Mouse (Mus musculus) kidney, postnatal 4 days (tissue): ENCODE results near the gene Tmem132b.
A peak's percentile ranks its signal among the peaks of the same experiment; 100 is the strongest.

Experiments
- DNase-seq, 2 experiments: peaks; one replicate each; pipeline ENCODE4 v3.0.0; 2021; ENCODE audit warnings: mixed read lengths in 2 of 2

The Tmem132b gene

DNA sequence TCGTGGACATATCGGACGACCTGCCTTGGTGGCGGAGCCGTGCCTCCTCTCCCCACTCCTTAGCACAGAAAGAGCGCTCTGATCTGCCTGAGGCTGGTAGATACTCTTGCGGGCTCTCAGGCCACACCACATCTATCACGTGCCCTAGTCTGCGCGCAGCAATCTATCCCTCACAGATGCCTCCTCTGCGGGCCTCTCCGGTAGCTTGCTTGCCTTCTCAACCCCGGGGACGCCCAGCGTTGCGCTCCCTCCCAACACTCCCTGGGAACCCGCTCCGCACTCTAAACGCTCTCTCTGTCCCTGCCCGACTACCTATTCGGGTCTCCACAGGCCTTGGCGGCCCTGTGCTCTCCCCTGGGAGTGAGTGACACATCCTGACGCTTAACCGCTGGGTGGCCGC lies at the start of gene Tmem132b:
Gene Tmem132b (plus strand): TSS at position 141 of the 400 bp plus-strand sequence.
- DNase-seq, result peak; percentile 12 to 23

DNA sequence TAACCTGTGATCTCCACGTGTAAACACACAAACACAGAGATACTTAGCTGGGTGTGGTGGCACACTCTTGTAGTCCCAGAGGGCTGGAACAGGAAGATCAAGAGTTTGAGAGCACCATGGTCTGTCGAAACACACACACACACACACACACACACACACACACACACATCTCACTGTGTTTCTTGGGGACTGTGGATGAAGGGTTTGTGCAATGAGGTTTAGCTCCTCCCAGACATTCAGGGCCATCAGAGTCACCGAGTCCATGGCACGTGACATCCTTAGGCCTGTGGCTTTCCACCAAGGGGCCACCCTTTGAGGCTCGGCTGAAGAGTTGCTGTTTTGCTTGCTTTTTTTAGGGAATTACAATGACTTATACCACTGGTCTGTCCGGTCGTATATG lies 49.1 kb upstream of the Tmem132b start:
- DNase-seq, result no peak

DNA sequence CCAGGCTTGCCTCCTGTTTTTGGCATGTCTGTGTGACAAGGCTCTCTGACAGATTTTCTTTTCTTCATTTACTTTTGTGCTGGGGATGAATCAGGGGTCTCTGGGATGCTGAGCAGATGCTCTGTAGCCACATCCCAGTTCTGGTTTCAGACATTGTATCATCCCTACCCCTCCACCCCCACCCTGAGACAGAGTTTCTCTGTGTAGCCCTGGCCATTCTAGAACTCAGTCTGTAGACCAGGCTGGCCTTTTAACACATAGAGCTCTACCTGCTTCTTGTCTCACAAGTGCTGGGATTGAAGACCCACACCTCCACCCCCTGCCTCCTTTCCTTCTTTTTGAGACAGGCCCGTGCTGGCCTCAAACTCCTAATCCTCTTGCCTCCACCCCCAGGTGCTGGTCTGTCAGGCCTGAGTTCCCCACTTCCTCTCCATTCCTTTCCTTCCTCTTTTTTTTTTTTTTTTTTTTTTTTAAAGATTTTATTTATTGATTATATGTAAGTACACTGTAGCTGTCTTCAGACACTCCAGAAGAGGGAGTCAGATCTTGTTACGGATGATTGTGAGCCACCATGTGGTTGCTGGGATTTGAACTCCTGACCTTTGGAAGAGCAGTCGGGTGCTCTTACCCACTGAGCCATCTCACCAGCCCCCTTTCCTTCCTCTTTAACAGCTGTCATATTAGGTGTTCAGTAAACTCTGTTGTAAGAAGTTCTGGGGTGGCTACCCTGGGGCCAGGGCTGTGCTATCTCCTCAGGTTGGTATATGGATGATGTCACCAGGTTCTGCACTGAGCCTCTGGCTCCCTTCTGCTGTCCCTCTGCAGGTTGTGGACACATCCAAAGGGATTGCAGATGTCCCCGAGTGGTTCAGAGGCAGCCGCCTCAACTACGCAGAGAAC lies 47.6 kb upstream of the Tmem132b start:
- no peak for DNase-seq

DNA sequence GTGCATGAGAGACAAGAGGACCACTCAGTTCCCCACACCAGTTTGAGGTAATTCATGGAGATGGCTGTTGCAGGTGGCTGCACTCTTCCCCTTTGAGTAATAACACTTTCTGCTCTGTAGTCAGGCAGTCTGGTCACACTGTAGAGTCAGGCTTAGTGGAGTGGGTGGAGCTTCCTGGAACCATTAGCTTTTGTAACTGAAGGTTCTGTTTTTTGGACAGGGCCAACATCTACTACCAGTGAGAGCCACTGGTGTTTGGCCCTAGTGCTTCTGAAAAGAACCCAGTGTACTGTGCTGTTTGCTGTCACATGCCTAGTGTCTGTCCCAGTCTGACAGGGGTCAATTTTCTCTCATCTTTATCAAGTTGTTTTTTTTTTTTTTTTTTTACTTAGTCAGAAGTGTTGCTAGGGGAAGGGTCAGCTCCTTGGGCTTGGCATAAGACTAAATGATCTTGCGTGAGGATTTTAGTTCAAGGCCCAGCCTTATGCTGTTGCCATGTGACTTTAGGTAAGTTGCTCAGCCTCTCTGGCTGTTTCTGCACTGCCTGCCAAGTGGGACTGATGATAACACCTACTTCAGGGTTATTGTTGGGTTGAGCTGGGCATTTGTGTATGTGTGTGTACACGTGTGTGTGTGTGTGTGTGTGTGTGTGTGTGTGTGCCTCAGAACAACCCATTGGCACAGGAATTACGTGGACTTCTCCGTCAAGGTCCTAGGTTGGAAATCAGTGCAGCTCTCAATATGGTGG lies 46.4 kb upstream of the Tmem132b start:
- DNase-seq, result no peak

DNA sequence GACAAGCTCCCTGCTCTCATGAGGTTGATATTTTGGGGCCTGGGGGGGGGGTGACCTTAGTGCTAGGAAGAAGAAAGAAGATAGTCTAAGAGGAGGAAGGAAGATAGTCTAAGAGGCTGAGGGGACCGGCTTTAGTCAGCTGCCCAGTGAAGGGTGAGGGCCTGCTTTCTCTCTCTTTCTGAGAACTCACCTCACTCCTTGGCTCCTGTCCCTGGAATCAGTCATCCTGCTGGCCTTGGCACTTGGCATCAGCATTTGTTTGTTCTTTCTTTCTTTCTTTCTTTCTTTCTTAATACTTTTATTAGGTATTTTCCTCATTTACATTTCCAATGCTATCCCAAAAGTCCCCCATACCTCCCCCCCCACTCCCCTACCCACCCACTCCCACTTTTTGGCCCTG lies 45.5 kb upstream of the Tmem132b start:
- DNase-seq, result no peak

DNA sequence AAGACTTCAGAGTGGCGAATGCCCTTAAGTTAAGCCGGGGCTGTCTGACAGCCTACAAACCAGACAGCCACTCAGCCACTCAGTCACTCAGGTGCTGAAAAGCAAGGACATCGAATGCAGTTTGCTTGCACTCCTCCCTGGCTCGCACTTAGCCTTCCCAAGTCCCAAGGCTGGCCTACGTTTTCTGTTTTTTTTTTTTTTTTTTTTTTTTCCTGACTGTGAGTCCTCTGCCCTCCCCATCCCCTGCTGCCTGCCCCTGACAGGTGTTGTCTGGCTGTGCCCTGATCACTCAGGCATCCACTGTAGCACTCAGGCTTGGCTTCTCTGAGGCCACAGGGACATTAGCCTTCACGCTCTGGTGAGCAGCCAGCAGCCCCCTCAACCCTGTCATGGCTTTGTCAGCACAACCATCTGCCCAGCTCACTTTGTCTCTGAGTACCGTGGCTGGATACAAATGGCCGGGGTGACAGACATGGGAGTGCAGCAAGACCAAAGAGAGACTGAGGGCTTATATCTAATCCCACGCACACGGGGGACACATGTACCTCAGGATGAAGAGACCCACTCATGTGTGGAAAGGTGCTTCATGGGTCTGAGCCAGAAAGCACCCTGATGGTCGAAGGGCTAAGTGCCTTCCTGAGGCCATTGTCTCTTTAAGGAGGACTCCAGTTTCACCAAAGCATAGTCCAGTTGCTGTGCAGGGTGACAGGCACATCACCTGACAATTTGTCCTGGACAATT lies 44.0 kb upstream of the Tmem132b start:
- DNase-seq, result peak; percentile 74 to 86

DNA sequence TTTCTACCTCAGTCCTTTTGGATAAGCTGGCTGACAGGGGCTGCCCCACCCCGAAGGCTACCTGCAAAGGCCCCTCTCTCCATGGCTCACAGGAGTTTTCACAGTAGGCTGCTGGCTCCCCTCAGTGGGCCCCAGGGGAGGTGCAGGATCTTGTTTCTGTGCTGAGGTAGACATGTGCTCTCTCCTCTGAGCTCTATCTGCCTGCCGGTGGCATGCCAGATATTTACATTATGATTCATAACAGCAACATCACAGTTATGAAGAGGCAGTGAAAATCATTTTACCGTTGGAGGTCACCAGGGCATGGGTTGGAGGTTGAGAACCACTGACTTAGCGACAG lies 43.5 kb upstream of the Tmem132b start:
- peak; percentile 53 to 73 for DNase-seq

DNA sequence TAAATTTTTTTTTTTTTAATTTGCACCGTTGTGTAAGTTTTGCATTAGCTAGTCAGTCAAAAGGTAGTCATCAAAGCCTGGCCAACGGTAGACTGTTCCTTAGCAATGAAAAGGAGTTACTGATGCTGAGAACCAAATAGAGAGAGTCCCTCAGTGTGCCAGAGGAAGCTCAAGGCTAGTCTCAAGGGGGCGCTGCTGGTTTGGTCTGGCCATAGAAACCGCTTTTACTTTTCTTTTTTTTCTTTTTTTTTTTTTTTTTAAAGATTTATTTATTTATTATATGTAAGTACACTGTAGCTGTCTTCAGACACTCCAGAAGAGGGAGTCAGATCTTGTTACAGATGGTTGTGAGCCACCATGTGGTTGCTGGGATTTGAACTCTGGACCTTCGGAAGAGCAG lies 42.6 kb upstream of the Tmem132b start:
- peak in 1 of 2 experiments; percentile 24 for DNase-seq

DNA sequence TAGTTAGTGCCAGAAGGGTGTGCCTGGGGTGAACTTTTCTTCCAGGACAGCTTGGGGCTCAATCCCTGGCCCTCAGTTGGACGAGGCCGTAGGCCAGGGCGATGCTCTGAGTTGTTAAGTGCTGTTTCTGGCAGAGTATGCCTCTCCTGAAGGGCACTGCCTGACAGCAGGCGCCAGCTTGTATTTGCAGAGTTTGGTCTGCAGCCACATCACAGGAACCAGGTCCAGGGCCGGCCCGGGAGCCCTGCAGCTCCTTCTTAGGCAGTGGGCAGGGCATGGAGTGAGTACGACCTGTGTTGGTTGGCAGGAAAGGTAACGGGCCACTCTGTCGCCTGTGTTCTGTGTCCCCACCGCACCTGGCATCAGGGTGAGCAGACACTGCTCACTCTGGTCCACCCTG lies 40.5 kb upstream of the Tmem132b start:
- no peak for DNase-seq

DNA sequence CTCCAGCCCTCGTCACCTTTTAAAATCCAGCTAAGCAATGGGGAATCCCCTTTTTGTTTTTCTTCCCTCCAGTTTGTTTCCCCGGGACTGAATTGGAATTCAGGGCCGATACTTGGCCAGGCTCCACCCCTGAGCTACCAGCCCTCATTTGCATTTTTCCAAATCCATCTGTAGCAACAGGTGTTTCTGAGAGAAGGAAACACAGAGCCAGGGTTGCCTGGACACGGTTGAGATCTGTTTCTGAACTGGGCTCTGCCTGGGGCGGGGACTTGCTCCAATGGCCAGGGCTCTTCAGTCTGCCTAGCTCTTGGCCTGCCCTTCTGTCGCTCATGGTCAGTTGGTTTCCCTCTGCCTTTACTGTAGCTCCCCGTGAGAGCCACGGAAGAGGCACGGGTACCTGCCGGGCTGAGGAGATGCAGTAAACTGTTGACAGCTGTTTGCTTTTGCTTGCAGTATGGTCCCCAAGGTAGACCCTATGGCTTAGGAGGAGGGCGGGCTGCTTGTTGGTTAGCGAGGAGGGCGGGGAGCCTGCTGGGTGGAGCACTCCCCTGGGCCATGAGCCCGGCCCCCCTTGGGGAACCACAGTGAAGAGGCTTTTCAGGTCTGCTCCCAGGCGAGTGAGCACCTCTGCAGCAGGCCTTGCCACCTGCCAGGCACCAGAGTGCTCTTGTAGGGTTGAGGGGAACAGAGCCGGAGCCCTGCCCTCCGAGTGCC lies 39.0 kb upstream of the Tmem132b start:
- no peak for DNase-seq

DNA sequence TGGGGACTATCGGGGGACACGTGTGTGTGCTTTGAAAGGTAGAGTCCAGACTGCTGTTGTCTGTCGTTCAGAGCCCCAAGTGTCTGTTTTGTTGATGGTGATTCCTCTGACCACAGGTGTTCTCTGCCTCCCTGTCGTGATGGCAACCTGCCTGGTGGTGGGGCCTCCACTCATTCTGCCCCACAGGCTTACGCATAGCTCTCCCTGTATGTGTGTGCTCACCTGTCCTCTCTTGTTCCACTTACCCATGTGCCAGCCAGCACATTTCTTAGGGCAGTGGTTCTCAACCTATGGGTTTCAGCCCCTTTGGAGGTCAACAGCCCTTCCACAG lies 38.5 kb upstream of the Tmem132b start:
- no peak for DNase-seq

DNA sequence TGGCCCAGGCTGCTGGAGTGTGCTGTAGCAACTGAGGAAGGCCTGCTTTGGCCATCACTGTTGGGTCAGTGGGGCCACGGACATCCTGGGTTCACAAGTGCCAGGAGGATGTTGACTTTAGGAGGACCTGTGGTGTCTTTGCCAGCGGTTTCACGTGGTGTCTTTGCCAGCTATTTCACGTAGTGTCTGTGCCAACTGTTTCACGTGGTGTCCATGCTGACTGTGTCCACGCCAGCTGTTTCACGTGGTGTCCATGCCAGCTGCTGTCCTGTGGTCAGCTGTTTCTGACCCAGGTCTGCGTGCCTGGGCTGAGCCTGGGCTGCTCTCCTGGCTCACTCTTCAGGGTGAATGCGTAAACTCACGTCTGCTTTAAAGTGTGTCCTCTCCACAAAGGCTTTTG lies 35.9 kb upstream of the Tmem132b start:
- DNase-seq, result no peak

DNA sequence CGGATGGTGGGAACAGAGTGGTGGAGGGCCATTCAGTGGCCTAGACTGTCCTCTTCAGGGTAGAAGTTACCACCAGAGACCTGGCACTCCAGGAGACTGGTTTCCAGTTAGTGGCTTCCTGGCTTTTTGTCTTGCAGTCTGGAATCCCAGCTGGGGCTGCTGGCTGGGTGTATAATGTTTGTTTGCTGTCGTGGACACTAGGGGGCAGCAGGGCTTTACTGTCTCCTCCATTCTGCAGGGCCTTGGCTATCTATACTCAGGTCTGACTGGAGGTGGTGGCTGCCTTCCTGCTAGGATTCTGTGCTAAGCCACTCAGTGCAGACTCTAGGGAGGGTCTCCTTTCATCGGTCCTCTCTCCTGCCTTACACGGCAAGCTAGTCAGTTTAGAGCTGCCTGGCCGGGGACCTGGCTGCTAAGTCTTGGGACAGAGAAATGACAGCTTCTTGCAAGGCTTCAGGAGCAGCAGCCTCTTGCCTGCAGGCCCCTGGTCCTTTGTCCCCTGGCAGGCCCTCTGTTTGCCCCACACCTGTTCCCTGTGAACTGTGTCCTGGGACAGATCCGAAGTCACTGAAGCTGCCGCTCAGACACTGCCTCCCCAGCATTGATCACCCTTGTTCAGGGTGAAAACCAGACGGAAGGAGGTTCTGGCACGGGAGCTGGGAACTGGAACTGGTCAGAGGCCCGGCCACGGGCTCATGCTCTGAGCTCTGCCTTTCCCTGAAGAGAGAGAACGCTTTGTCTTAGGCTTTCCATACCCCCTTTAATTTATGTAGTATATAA lies 33.6 kb upstream of the Tmem132b start:
- peak; percentile 78 to 84 for DNase-seq

DNA sequence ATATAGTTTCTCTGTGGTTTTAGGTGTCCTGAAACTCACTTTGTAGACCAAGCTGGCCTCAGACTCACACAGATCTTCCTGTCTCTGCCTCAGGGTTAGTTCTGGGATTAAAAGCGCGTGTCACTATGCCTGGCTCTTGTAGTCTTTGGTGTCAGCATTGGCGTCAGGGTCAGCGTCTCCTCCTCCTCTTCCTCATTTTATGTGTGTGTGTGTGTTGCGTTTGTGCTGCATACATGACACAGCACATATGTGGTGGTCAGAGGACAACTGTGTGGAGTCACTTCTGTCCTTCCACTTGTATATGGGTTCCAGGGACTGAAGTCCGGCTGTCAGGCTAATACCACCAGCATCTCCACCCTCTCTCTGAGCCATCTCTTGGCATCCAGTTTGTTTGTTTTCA lies 30.1 kb upstream of the Tmem132b start:
- no peak for DNase-seq

DNA sequence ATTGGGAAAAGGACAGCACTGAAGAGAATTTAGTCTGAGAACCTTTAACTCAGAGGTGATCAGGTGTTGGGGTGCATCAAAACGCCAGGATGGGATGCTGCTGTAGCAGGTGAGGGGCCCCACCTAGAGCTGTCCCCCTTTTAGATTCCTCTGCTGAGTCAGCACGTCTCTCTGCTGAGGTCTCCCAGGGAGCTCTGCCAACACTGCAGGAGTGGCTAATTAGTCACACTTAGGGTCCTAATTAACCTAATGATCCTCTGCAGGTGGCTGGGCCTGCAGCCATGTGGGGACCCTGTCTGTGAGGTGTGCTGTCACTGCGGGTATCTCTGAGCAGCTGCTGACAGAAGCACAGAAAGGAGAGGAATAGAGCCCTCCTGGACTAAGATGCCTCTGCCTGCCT lies 29.4 kb upstream of the Tmem132b start:
- DNase-seq, result no peak

DNA sequence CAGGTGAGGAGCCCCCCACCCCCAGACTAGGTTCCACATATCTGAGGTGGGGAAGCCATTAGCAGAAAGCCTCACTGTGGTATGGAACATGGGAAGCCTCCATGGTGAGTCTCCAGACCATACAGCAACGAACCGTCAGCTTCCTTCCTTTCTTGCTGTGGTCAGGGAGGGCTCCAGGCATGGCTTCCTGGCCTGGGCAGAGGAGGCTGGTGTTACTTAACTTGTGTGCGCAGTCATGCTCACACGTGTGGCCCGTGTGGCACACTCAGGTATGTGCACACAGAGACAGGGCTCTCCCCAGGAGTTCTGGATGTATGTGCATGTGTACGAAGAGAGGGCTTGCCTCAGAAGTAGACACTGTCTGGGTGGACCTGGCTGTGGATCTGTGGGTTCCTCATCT lies 27.9 kb upstream of the Tmem132b start:
- no peak for DNase-seq

DNA sequence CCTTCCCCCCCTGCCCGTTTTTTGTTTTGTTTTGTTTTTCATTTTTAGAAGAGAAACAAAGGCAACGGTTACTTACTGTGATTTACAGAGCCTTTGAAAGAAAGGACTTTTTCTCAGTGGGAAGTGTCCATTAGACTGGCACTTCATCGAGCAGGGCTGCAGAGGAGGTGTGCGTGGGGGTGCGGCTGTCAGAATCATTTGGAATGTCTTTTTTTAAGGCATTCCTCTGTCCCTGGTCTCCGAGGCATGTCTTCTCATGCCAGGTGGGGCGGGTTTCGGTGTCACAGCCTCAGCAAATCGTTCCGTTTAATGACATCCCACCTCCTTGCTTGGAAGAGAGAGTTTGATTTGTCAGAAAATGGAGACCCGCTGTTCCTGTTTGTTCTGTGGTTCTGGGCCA lies 26.9 kb upstream of the Tmem132b start:
- peak; percentile 53 to 72 for DNase-seq

DNA sequence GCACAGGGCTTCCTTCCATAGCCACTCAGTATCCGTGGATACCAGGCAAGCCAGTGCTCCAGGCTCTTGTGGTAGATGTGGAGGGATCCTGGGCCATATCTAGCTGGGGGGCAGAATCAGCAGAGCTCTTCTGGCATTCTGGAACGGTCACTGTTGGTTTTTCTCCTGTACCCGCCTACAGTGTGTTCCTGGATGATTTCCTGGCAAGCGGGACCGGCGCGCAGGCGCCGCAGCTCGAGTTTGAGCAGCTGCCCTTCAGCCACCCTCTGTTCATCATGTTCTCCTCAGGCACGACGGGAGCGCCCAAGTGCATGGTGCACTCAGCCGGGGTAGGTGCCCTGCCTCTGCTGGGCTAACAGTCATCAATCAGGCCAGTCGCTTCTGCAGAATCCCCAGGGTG lies 25.6 kb upstream of the Tmem132b start:
- peak in 1 of 2 experiments; percentile 37 for DNase-seq

DNA sequence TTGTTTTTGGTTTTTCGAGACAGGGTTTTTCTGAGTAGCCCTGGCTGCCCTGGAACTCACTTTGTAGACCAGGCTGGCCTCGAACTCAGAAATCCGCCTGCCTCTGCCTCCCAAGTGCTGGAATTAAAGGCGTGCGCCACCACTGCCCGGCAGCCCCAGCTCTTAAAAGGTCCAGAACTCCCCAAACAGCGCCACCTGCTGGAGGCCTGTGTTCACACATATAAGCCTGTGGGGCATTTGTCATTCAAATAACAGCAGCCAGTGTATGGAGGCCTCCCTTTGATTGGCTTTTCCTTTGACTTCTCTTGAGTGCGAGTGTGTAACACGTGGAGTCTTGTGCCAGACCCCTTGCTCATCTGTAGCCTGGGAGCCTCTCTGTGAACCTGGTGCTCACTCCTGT lies 24.0 kb upstream of the Tmem132b start:
- peak; percentile 34 to 37 for DNase-seq

DNA sequence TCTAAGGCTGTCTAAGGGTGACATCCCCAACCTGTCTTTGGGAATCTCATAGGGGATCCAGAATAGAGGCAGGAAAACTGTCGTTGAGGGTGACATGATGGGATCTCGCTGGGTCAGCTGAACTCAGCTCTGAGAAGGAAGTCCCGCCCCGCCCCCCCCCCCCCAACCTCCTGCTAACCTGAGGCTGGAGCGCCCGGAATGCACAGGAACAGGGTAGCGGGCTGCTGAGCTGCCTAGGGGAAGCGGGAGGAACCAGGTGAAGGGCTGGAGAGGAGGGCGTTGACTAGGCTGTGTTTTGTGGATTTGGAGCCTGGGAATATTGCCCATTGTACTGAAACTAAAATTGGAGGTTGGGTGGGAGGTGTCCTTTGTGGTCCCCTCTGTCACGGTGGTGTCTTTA lies 23.6 kb upstream of the Tmem132b start:
- no peak for DNase-seq

DNA sequence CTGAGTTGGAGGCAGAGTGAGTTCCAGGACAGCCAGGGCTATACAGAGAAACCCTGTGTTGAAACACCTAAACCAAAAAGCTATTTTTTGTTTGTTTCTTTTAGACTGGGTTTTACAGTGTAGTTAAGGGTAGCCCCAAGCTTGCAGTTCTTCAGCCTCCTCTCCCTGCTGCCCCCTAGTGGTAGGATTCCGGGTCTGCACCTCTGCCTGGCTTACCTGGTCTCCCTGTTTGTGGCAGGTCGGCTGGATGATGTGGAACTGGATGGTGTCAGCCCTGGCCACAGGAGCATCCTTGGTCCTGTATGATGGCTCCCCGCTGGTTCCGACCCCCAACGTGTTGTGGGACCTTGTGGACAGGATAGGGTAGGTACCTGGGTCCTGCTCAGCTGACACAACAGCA lies 22.0 kb upstream of the Tmem132b start:
- DNase-seq, result peak; percentile 64 to 68

DNA sequence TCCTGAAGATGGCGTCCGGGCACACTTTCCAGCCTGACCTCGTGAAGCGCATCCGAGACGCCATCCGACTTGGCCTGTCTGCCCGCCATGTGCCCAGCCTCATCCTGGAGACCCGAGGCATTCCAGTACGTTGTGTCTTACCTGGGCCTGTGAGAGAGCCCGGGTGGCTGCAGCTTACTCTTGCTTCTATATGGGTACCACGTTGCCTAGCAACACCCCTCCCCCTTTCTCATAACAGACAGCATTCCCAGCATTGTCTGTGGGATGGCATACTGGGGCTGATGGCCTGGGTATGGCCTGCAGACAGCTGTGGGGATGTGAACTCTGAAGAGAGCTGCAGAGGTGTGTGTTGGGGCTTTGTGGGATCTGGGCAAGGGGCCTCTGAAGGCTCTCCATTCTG lies 16.6 kb upstream of the Tmem132b start:
- DNase-seq, result no peak
